Mouse (Mus musculus) c-Kit-negative CD71-positive TER-119-positive erythroid progenitor cells, embryonic 14.5 days (primary cell): Measurements from ENCODE around the gene Sema7a.
A peak's percentile ranks its signal among the peaks of the same experiment; 100 is the strongest.

ENCODE experiments used
- DNase-seq: peaks from one replicate; pipeline ENCODE4 v3.0.0-alpha.2; 2013; ENCODE audit warnings: low read depth, low spot score

Gene Sema7a

GRCm38 (mm10) chr9:57939431-57940348, at the start of gene Sema7a:
Sema7a (plus strand) TSS chr9:57940112.
- no peak for DNase-seq

GRCm38 (mm10) chr9:57900478-57900877, 39.4 kb upstream of the Sema7a start:
- DNase-seq, result no peak

GRCm38 (mm10) chr9:57901197-57901596, 38.7 kb upstream of the Sema7a start:
- DNase-seq, result no peak

GRCm38 (mm10) chr9:57901601-57902000, 38.3 kb upstream of the Sema7a start:
- DNase-seq, result no peak

GRCm38 (mm10) chr9:57902132-57902531, 37.8 kb upstream of the Sema7a start:
- DNase-seq, result no peak

- no peak for DNase-seq
Observed at GRCm38 (mm10) chr9:57903589-57904249, 36.2 kb upstream of the Sema7a start.

- DNase-seq, result no peak
Observed at GRCm38 (mm10) chr9:57904250-57904644, 35.7 kb upstream of the Sema7a start.

GRCm38 (mm10) chr9:57907206-57907605, 32.7 kb upstream of the Sema7a start:
- DNase-seq, result no peak

GRCm38 (mm10) chr9:57910254-57911160, 29.4 kb upstream of the Sema7a start, which contains the start of gene Ubl7:
Ubl7 (plus strand) TSS chr9:57910979.
- peak; percentile 64 for DNase-seq

- no peak for DNase-seq
Observed at GRCm38 (mm10) chr9:57912571-57912970, 27.3 kb upstream of the Sema7a start.

- DNase-seq, result no peak
Observed at GRCm38 (mm10) chr9:57921491-57922060, 18.3 kb upstream of the Sema7a start.

- no peak for DNase-seq
Observed at GRCm38 (mm10) chr9:57922381-57922780, 17.5 kb upstream of the Sema7a start.

- no peak for DNase-seq
Observed at GRCm38 (mm10) chr9:57923046-57923445, 16.9 kb upstream of the Sema7a start.

- DNase-seq, result no peak
Observed at GRCm38 (mm10) chr9:57931166-57931767, 8.6 kb upstream of the Sema7a start.

GRCm38 (mm10) chr9:57932253-57932652, 7.7 kb upstream of the Sema7a start:
- DNase-seq, result no peak

GRCm38 (mm10) chr9:57932831-57933602, 6.9 kb upstream of the Sema7a start:
- DNase-seq, result no peak

GRCm38 (mm10) chr9:57935683-57936437, 4.1 kb upstream of the Sema7a start:
- no peak for DNase-seq

- no peak for DNase-seq
Observed at GRCm38 (mm10) chr9:57937171-57937570, 2.7 kb upstream of the Sema7a start.

GRCm38 (mm10) chr9:57937651-57938050, 2.3 kb upstream of the Sema7a start:
- no peak for DNase-seq
